Mouse (Mus musculus): ENCODE measurements around the gene Fam184b. TPM values are rescaled to one million over a fixed set of nuclear protein-coding genes. Genes with fewer than 3 reads are reported as not detected.

The Fam184b gene
- total and polyA plus RNA-seq, 2 experiments from 2014 or later, result not detected

DNA sequence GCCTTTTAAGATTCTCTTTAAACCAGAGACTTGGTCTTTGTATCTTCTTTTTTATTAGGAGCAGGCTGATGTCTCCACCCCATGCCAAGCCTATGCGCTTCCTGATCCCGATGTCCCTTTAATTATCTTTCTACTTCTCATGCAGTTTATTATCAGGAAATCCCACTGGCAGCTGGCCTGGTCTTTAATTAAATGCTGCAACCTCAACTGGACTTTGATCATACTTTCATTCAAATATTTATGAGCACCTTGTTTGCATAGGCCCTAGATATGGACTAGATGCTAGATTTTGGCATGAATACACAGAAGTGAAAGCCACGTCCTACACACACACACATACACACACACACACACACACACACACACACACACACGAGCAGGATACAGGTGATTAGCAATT, 147.6 kb downstream of the Fam184b start:
- ATAC-seq (ENCODE audit: insufficient read depth, low read depth) (no peak), DNase-seq (ENCODE audit: low spot score) (no peak)
- H3K4me1 ChIP-seq (ENCODE audit: control insufficient read depth, insufficient read depth), result peaks cover 9% of the 10 kb centered on the region; the same call in 1 of the 2 replicates
- H3K9me3 ChIP-seq (replicated peaks; ENCODE audit: control insufficient read depth, low read length), result no peaks in the 10 kb centered on the region
- H3K36me3 ChIP-seq (replicated peaks; ENCODE audit: control insufficient read depth, insufficient read depth, low read length), result peaks cover 9% of the 10 kb centered on the region
- TF ChIP-seq CTCF (IDR thresholded peaks at IDR 0.05; ENCODE audit: low read depth) (no peak), EP300 (IDR thresholded peaks at IDR 0.05; ENCODE audit: low read depth) (no peak)
- no peaks in the 10 kb centered on the region for H3K27me3 ChIP-seq (ENCODE audit: control insufficient read depth, insufficient read depth, low read length)
- no peak overlapping the region for H3K4me2 ChIP-seq (ENCODE audit: low read depth, low read length)
- 67% methylated on average over 4 of the region's 4 CpGs for WGBS
- H3K4me3 ChIP-seq (ENCODE audit: low read depth, low read length), result no peak overlapping the region
- no peak overlapping the region for H3K9ac ChIP-seq (replicated peaks; ENCODE audit: low read depth, low read length)
- no peak overlapping the region for H3K27ac ChIP-seq (ENCODE audit: low read depth)

DNA sequence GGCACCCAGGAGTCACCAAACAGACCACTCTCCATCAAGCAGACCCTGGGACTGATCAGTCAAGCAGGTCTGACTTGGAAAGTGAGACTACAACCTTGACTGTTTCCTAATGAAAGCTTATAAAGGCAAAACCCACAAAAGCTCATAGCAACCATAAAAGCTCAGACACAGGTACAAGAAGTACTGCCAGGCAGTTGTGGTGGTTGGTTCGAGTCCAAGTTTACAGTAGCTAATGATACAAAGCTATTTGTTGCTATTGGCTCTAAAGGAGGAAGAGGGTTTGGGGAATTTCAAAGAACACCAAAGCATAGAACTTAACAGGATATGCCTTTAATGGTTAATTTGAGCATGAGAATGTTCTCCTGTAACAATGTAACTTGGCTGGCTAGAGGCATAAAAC, 155.8 kb downstream of the Fam184b start:
- no peaks in the 10 kb centered on the region for H3K27me3 ChIP-seq (ENCODE audit: control insufficient read depth, insufficient read depth, low read length)
- no peaks in the 10 kb centered on the region for H3K9me3 ChIP-seq (replicated peaks; ENCODE audit: control insufficient read depth, low read length)
- H3K27ac ChIP-seq (ENCODE audit: low read depth), result no peak overlapping the region
- no peaks in the 10 kb centered on the region for H3K4me1 ChIP-seq (ENCODE audit: control insufficient read depth, insufficient read depth)
- WGBS, result 71% methylated on average over 1 of the region's 1 CpGs
- TF ChIP-seq EP300 (IDR thresholded peaks at IDR 0.05; ENCODE audit: low read depth) (no peak), CTCF (IDR thresholded peaks at IDR 0.05; ENCODE audit: low read depth) (no peak)
- ATAC-seq (ENCODE audit: insufficient read depth, low read depth), result no peak
- no peak for DNase-seq (ENCODE audit: low spot score)
- H3K36me3 ChIP-seq (replicated peaks; ENCODE audit: control insufficient read depth, insufficient read depth, low read length), result no peaks in the 10 kb centered on the region
- H3K9ac ChIP-seq (replicated peaks; ENCODE audit: low read depth, low read length), result no peak overlapping the region
- no peak overlapping the region for H3K4me3 ChIP-seq (ENCODE audit: low read depth, low read length)
- no peak overlapping the region for H3K4me2 ChIP-seq (ENCODE audit: low read depth, low read length)

DNA sequence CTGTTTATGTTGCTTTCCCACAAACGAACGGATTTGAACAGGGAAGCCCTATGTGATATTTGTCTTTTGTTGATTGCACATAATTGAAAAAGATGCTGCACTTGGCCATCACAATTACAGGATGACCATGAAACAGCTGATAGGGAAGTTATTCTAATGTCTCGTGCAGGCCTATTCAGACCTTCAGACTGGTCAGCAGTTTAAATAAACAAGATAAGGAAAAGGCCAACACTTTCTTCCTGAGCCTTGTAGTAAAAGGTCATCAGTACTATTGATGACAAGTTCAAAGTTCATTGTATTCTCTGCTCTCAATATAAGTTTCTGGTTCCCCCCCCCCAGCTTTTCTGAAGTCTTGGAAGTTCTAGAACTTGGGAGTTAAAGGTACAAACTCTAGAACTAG, 156.8 kb downstream of the Fam184b start:
- H3K4me1 ChIP-seq (ENCODE audit: control insufficient read depth, insufficient read depth), result no peaks in the 10 kb centered on the region
- TF ChIP-seq CTCF (IDR thresholded peaks at IDR 0.05; ENCODE audit: low read depth), result no peak
- TF ChIP-seq EP300 (IDR thresholded peaks at IDR 0.05; ENCODE audit: low read depth), result no peak
- DNase-seq (ENCODE audit: low spot score), result no peak
- no peak overlapping the region for H3K4me3 ChIP-seq (ENCODE audit: low read depth, low read length)
- 52% methylated on average over 3 of the region's 3 CpGs for WGBS
- no peaks in the 10 kb centered on the region for H3K27me3 ChIP-seq (ENCODE audit: control insufficient read depth, insufficient read depth, low read length)
- no peak overlapping the region for H3K4me2 ChIP-seq (ENCODE audit: low read depth, low read length)
- no peaks in the 10 kb centered on the region for H3K36me3 ChIP-seq (replicated peaks; ENCODE audit: control insufficient read depth, insufficient read depth, low read length)
- no peak for ATAC-seq (ENCODE audit: insufficient read depth, low read depth)
- H3K27ac ChIP-seq (ENCODE audit: low read depth), result no peak overlapping the region
- H3K9ac ChIP-seq (replicated peaks; ENCODE audit: low read depth, low read length), result no peak overlapping the region
- no peaks in the 10 kb centered on the region for H3K9me3 ChIP-seq (replicated peaks; ENCODE audit: control insufficient read depth, low read length)

- H3K4me1 ChIP-seq (ENCODE audit: control insufficient read depth, insufficient read depth), result no peaks in the 10 kb centered on the region
- no peaks in the 10 kb centered on the region for H3K9me3 ChIP-seq (replicated peaks; ENCODE audit: control insufficient read depth, low read length)
- TF ChIP-seq EP300 (IDR thresholded peaks at IDR 0.05; ENCODE audit: low read depth) (no peak), CTCF (IDR thresholded peaks at IDR 0.05; ENCODE audit: low read depth) (no peak)
- H3K4me2 ChIP-seq (ENCODE audit: low read depth, low read length), result no peak overlapping the region
- ATAC-seq (ENCODE audit: insufficient read depth, low read depth) (no peak), DNase-seq (ENCODE audit: low spot score) (no peak)
- H3K27ac ChIP-seq (ENCODE audit: low read depth), result no peak overlapping the region
- no peak overlapping the region for H3K4me3 ChIP-seq (ENCODE audit: low read depth, low read length)
- WGBS, result 77% methylated on average over 2 of the region's 2 CpGs
- no peak overlapping the region for H3K9ac ChIP-seq (replicated peaks; ENCODE audit: low read depth, low read length)
- no peaks in the 10 kb centered on the region for H3K36me3 ChIP-seq (replicated peaks; ENCODE audit: control insufficient read depth, insufficient read depth, low read length)
- no peaks in the 10 kb centered on the region for H3K27me3 ChIP-seq (ENCODE audit: control insufficient read depth, insufficient read depth, low read length)
These were observed 158.3 kb downstream of the Fam184b start for GRCm38 (mm10) chr5:45481125-45481524.

GRCm38 (mm10) chr5:45480066-45480465, 159.3 kb downstream of the Fam184b start:
- WGBS, result 90% methylated on average over 1 of the region's 1 CpGs
- no peaks in the 10 kb centered on the region for H3K9me3 ChIP-seq (replicated peaks; ENCODE audit: control insufficient read depth, low read length)

More at GRCm38 (mm10) chr5:45480066-45480465, 159.3 kb downstream of the Fam184b start:
- ATAC-seq (ENCODE audit: insufficient read depth, low read depth), result no peak
- no peak overlapping the region for H3K9ac ChIP-seq (replicated peaks; ENCODE audit: low read depth, low read length)
- no peak for TF ChIP-seq EP300 (IDR thresholded peaks at IDR 0.05; ENCODE audit: low read depth)
- no peak for TF ChIP-seq CTCF (IDR thresholded peaks at IDR 0.05; ENCODE audit: low read depth)
- no peaks in the 10 kb centered on the region for H3K27me3 ChIP-seq (ENCODE audit: control insufficient read depth, insufficient read depth, low read length)
- H3K4me1 ChIP-seq (ENCODE audit: control insufficient read depth, insufficient read depth), result no peaks in the 10 kb centered on the region
- H3K36me3 ChIP-seq (replicated peaks; ENCODE audit: control insufficient read depth, insufficient read depth, low read length), result no peaks in the 10 kb centered on the region
- no peak overlapping the region for H3K4me2 ChIP-seq (ENCODE audit: low read depth, low read length)
- H3K4me3 ChIP-seq (ENCODE audit: low read depth, low read length), result no peak overlapping the region
- no peak for DNase-seq (ENCODE audit: low spot score)
- no peak overlapping the region for H3K27ac ChIP-seq (ENCODE audit: low read depth)

Other genes with a start within 250 kb of the Fam184b start
- 35.4 and 51.6 TPM in 2 replicates for gene Qdpr, start 189.4 kb downstream of the Fam184b start, total RNA-seq (2014; rRNA removed; ENCODE audit: low replicate concordance)
- 106 and 107 TPM in 2 replicates for gene Qdpr, start 189.4 kb downstream of the Fam184b start, polyA plus RNA-seq (2015; fragmentation: Nextera tagmentation; extraction: Ambion mirVana)
- not detected in 2 replicates for gene Clrn2, start 185.9 kb downstream of the Fam184b start, total RNA-seq (2014; rRNA removed; ENCODE audit: low replicate concordance)
- not detected in 2 replicates for gene Clrn2, start 185.9 kb downstream of the Fam184b start, polyA plus RNA-seq (2015; fragmentation: Nextera tagmentation; extraction: Ambion mirVana)
- 28.7 and 37.6 TPM in 2 replicates for gene Lap3, start 146.2 kb downstream of the Fam184b start, total RNA-seq (2014; rRNA removed; ENCODE audit: low replicate concordance)
- gene Lap3, start 146.2 kb downstream of the Fam184b start, polyA plus RNA-seq (2015; fragmentation: Nextera tagmentation; extraction: Ambion mirVana), result 56.0 and 57.2 TPM in 2 replicates
- 49.6 and 78.3 TPM in 2 replicates for gene Med28, start 119.4 kb downstream of the Fam184b start, total RNA-seq (2014; rRNA removed; ENCODE audit: low replicate concordance)
- 136 and 146 TPM in 2 replicates for gene Med28, start 119.4 kb downstream of the Fam184b start, polyA plus RNA-seq (2015; fragmentation: Nextera tagmentation; extraction: Ambion mirVana)
- 16.1 and 28.7 TPM in 2 replicates for gene Ncapg, start 30.3 kb upstream of the Fam184b start, total RNA-seq (2014; rRNA removed; ENCODE audit: low replicate concordance)
- 8.7 and 9.1 TPM in 2 replicates for gene Ncapg, start 30.3 kb upstream of the Fam184b start, polyA plus RNA-seq (2015; fragmentation: Nextera tagmentation; extraction: Ambion mirVana)
- gene Lcorl, start 218.0 kb upstream of the Fam184b start, total RNA-seq (2014; rRNA removed; ENCODE audit: low replicate concordance), result 24.3 and 80.3 TPM in 2 replicates
- gene Lcorl, start 218.0 kb upstream of the Fam184b start, polyA plus RNA-seq (2015; fragmentation: Nextera tagmentation; extraction: Ambion mirVana), result 11.1 and 11.6 TPM in 2 replicates

Measured in heart, postnatal 0 days (tissue).